Mouse (Mus musculus) cortical plate, adult 2 months (tissue): ENCODE measurements around the gene Llcfc1.

Experiments used
- CTCF ChIP-seq: fragments of 200-500 bp; IDR thresholded peaks from 2 replicates; pipeline ENCODE4 v1.5.1; 2011; ENCODE audit warnings: mild to moderate bottlenecking, control low read depth, low read length; ENCODE audit not compliant: insufficient read depth; ENCODE audit errors: extremely low read depth
- POLR2A ChIP-seq: fragments of 200-500 bp; IDR thresholded peaks from 2 replicates; pipeline ENCODE4 v1.6.1; 2011; ENCODE audit warnings: mild to moderate bottlenecking, low read length, control low read depth; ENCODE audit not compliant: insufficient read depth; ENCODE audit errors: extremely low read depth

GRCm38 (mm10) chr6:41646220-41646619, 38.0 kb upstream of the Llcfc1 start:
- no peak for TF ChIP-seq POLR2A
- TF ChIP-seq CTCF, result no peak
